Mouse (Mus musculus): ENCODE measurements around the gene Alg12. TPM values are rescaled to one million over a fixed set of nuclear protein-coding genes. Genes with fewer than 3 reads are reported as not detected.
"Not testable (repeated sequence)": the region's sequence is repeated elsewhere in the genome, so short reads cannot be mapped to it uniquely, and the experiment has no call there.

Alg12 gene
- polyA plus RNA-seq, 1 experiment: 22.8 TPM

- no peak for DNase-seq (ENCODE audit: low read depth, low spot score)
- WGBS: 86% methylated on average over 6 of the region's 6 CpGs
Observed at GRCm38 (mm10) chr15:88802348-88802747, 16.8 kb downstream of the Alg12 start.

- 93% methylated on average over 3 of the region's 3 CpGs for WGBS
Observed at GRCm38 (mm10) chr15:88801903-88802302, 17.2 kb downstream of the Alg12 start.

GRCm38 (mm10) chr15:88800921-88801354 is 18.2 kb downstream of the Alg12 start:
- DNase-seq (ENCODE audit: low read depth, low spot score): no peak
- 51% methylated on average over 6 of the region's 6 CpGs for WGBS

More at GRCm38 (mm10) chr15:88801903-88802302, 17.2 kb downstream of the Alg12 start:
- DNase-seq (ENCODE audit: low read depth, low spot score): no peak

GRCm38 (mm10) chr15:88799950-88800371 is 19.2 kb downstream of the Alg12 start:
- no peak for DNase-seq (ENCODE audit: low read depth, low spot score)
- WGBS: 29% methylated on average over 11 of the region's 11 CpGs

GRCm38 (mm10) chr15:88794729-88795128 is 24.4 kb downstream of the Alg12 start:
- 65% methylated on average over 5 of the region's 5 CpGs for WGBS
- not testable (repeated sequence) for DNase-seq (ENCODE audit: low read depth, low spot score)

GRCm38 (mm10) chr15:88792140-88792850 is 26.8 kb downstream of the Alg12 start:
- 29% methylated on average over 4 of the region's 4 CpGs for WGBS
- DNase-seq (ENCODE audit: low read depth, low spot score): peak; percentile 52

- DNase-seq (ENCODE audit: low read depth, low spot score): not testable (repeated sequence)
- WGBS: 93% methylated on average over 5 of the region's 5 CpGs
Observed at GRCm38 (mm10) chr15:88774630-88775029, 44.5 kb downstream of the Alg12 start.

GRCm38 (mm10) chr15:88768537-88768936 is 50.6 kb downstream of the Alg12 start:
- WGBS: 40% methylated on average over 1 of the region's 1 CpGs
- no peak for DNase-seq (ENCODE audit: low read depth, low spot score)

GRCm38 (mm10) chr15:88766139-88766538 is 53.0 kb downstream of the Alg12 start:
- DNase-seq (ENCODE audit: low read depth, low spot score): not testable (repeated sequence)
- WGBS: 99% methylated on average over 2 of the region's 2 CpGs

- 94% methylated on average over 4 of the region's 4 CpGs for WGBS
- DNase-seq (ENCODE audit: low read depth, low spot score): no peak
Observed at GRCm38 (mm10) chr15:88761551-88761950, 57.6 kb downstream of the Alg12 start.

- WGBS: 85% methylated on average over 3 of the region's 3 CpGs
- no peak for DNase-seq (ENCODE audit: low read depth, low spot score)
Observed at GRCm38 (mm10) chr15:88758061-88758460, 61.1 kb downstream of the Alg12 start.

- DNase-seq (ENCODE audit: low read depth, low spot score): no peak
- 97% methylated on average over 18 of the region's 18 CpGs for WGBS
Observed at GRCm38 (mm10) chr15:88755761-88756160, 63.4 kb downstream of the Alg12 start.

Other genes with a start within 250 kb of the Alg12 start
- gene Zdhhc25, start 219.0 kb downstream of the Alg12 start, polyA plus RNA-seq (2012; rRNA removed): not detected in 2 replicates
- 11.7 and 18.2 TPM in 2 replicates for gene Brd1, start 85.1 kb downstream of the Alg12 start, polyA plus RNA-seq (2012; rRNA removed)
- gene Zbed4, start 67.7 kb downstream of the Alg12 start, polyA plus RNA-seq (2012; rRNA removed): 6.4 and 8.3 TPM in 2 replicates
- gene Creld2, start 328 bp upstream of the Alg12 start, polyA plus RNA-seq (2012; rRNA removed): 71.9 and 84.3 TPM in 2 replicates
- 29.4 and 35.4 TPM in 2 replicates for gene Pim3, start 42.9 kb upstream of the Alg12 start, polyA plus RNA-seq (2012; rRNA removed)
- not detected in 2 replicates for gene Ttll8, start 135.1 kb upstream of the Alg12 start, polyA plus RNA-seq (2012; rRNA removed)
- gene Mlc1, start 159.7 kb upstream of the Alg12 start, polyA plus RNA-seq (2012; rRNA removed): 0.04 and 0.05 TPM in 2 replicates
- gene Mov10l1, start 163.6 kb upstream of the Alg12 start, polyA plus RNA-seq (2012; rRNA removed): not detected in 2 replicates
- gene Panx2, start 240.4 kb upstream of the Alg12 start, polyA plus RNA-seq (2012; rRNA removed): 0.52 and 0.56 TPM in 2 replicates

Measured in large intestine, adult 2 months (tissue).